Mouse (Mus musculus): ENCODE measurements around the gene Teddm1b. TPM values are rescaled to one million over a fixed set of nuclear protein-coding genes. Genes with fewer than 3 reads are reported as not detected.
"Not testable (repeated sequence)": the region's sequence is repeated elsewhere in the genome, so short reads cannot be mapped to it uniquely, and the experiment has no call there.

The Teddm1b gene
- total RNA-seq (2022), result not detected

DNA sequence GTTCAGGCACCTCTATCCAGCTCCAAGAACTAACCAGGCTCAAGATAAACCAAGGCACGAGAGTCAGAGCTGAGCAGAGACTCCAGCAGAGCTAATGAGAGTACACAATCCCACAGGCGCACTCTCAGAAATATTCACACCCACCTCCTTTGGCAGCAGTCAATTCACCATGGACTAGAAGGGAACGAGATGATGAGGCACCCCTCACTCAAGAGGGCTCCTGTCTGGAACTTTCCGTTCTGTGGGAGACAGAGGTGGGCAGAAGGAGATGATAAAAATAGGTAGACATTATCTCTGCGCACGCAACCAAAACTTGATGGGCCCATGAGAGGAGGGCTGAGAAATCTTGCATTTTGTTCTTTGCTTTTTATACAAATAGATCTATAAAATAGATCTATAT, at the start of gene Teddm1b:
Teddm1b (plus strand) TSS at position 301 of the 400 bp plus-strand sequence.
- DNase-seq (ENCODE audit: low spot score in 2 of 2), result no peak

DNA sequence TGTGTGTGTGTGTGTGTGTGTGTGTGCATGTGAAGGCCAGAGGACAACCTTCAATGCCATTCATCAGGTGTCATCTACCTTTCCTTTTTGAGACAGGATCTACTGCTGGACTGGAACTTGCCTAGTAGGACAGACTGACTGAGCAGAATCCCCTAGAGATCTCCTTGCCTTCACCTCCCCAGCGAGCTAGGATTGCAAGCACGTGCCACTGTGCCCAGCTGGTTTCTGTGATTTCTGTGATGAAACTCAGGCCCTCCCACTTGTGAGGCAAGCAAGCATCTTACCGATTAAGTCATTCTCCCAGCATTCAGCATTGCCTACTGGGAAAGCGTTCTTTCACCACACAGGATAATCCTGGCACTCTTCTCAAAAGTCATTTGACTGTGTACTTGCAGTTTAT, 43.4 kb upstream of the Teddm1b start:
- DNase-seq (ENCODE audit: low spot score in 2 of 2), result no peak

DNA sequence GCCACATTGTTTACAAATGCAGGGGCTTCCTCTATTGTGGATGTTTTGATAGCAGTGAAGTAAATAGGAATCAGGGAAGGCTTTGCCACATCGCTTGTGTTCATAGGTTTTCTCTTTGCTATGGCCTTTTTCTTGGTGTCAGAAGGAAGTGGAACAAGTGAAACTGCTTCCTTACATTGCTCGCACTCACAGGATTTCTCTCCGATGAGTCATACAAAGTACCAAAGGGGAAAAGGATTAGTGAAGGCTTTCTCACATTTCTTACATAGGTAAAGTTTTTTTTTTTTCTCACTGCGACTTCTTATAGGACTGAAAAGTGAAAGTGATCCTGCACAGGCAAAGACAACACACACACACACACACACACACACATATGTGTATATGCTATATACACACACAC, 38.1 kb upstream of the Teddm1b start:
- DNase-seq (ENCODE audit: low spot score in 2 of 2), result no peak

DNA sequence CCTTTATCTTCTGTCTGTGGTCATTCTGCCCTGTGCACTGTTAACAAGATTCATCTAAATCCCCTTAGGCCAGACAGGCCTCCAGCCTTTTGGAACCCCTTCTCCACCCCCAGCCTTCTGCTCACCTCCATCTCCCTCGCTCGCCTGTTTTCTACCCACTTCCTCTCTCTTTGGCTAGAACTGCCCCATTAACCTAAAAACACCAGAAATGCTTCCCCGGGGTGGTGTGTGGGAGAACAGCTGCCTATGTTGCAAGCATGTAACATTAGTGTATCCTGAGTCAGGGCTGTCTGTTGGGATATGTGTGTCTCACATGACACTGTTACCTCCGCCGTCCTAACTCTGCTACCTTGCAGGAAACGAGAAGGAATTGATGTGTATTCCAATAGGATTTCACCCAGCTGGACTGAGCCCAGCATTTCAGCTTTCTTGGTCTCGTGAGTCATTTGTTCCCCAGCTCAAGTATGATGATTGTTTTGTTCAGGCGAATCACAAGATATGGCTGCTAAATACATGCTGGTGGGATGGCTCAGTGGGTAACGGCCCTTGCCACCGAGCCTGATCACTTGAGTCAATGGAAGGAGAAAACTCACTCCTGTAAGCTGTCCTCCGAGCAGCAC, 31.9 kb upstream of the Teddm1b start:
- no peak for DNase-seq (ENCODE audit: low spot score in 2 of 2)

DNA sequence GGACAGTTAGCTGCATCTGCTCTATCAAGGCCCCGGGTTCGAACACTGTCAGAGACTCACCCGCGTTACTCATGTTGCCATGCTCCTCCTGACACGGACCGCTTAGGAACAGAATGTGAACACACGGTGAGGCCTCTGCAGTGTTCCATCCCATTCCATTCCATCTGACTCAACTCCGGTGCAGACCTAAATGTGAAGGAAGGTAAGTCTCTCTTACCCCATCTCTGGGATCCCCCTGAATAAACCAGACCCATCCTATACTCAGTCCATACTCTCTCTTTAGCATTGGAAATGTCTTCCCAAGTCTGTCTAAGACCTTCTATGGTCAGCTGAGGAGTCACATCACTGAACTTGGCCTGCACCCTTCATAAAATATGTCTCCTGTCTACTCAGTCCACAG, 30.1 kb upstream of the Teddm1b start, which contains the start of gene Rgsl1:
Rgsl1 (minus strand) TSS at position 101 of the 400 bp plus-strand sequence.
- no peak for DNase-seq (ENCODE audit: low spot score in 2 of 2)

DNA sequence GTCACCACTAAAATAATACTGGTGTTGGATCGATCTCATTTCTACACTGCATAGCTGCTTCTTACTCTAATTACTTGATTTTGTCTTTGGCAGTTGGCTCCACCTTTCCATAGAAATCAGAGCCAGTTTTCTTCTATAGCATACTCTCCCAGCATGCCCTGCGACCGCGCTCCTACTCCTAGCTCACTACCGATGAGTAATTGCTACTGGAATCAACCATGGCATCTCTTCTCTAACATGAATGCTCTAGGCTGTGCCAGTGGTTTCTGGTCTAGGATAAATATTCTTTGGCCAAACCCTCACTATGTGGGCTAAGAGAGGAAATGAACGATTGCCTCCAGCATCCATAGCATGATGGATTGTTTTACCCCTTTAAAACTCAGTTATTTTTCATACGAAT, 27.7 kb upstream of the Teddm1b start:
- DNase-seq (ENCODE audit: low spot score in 2 of 2), result no peak

DNA sequence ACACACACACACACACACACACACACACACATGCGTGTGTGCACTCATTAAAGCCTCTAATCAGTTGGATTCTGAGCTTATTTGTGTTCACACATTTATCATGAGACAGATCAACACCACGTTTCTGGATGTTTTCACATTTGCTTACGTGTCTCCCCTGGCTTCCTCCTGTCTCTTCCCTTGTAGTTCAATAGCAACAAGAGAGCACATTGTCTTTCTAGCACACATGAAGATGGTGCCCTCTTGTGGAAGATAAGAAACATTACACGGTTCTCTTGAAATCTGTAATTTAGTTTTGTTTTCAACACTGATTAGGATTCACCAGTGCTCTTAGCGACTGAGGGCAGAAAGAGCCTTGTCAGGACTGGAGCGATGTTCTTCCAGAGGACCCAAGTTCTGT, 27.3 kb upstream of the Teddm1b start:
- DNase-seq (ENCODE audit: low spot score in 2 of 2), result no peak

DNA sequence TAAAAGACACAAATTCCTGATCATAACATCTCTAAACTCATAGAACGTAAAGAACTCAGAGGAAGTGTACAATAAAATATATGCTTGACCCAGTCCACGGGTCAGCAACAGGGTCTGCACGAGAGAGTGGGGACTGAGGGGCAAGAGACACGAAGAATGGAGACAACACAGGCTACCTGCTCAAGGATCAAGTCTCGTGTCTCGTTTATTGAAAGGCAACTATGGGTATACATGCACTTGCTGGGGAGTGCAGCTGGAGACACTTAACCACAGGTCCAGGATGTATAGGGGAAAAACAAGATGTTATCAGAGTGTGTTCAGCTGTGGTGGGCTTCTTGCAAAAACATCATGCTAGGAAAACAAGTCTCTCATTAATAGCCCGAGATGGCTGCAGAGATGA, 21.4 kb upstream of the Teddm1b start:
- not testable (repeated sequence) for DNase-seq (ENCODE audit: low spot score in 2 of 2)

DNA sequence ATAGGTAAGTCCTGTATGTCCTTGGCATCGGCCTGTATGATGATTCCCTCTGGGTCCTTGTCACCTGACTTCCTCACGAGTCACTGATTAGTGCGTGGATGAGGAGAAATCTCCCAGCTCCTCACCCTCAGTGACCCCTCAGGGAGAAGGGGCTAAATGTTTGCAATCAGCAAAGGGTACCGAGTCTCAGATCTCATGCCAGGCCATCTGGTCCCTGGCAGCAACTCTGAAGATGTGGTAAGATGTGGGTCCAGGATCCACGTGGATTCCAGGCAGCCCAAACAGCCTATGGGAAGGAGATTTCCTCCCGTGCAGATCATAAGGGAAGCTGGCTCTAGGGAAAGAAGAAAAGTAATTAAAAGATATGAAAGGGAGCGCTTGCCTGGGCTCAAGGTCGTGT, 18.2 kb upstream of the Teddm1b start:
- no peak for DNase-seq (ENCODE audit: low spot score in 2 of 2)

DNA sequence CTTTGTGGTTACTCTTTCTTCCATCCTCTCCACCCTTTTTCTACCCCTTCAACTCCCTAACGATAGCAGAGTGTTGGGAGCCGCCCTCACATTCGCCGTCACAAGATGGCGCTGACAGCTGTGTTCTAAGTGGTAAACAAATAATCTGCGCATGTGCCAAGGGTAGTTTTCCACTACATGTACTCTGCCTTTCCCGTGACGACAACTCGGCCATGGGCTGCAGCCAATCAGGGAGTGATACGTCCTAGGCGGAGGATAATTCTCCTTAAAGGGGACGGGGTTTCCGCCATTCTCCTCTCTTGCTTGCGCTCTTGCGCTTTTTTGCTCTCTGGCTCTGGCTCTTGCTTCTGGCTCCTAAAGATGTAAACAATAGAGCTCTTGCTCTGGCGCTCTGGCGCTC, 6.2 kb downstream of the Teddm1b start:
- not testable (repeated sequence) for DNase-seq (ENCODE audit: low spot score in 2 of 2)

DNA sequence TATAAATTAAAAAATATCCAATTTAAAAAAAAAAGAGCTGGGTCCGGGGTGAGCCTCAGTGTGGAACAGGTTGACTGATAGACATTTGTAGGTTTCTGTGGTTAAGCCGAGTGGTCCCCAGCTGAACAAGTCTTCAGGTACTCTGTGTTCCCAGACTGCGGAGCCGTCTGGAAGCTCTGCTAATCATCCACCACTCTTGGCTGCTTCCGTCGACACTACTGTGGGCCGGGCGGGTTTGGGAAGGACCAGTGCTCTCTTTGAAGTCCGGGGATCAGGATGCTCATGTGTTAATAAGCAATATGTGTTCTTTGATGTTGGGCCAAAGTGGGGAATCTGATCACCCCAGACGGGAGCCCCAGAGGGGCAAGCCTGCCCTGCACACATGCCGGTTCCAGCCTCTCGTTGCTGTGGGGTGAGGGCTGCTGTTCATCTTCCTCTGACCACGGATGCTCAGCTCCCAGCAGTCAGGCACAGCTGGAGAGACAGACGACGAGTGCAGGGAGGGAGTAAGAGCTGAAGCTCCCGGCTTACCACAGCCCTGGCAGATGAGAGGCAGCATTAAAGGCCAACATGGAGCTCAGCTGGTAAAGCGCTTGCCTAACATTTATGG, 12.0 kb downstream of the Teddm1b start:
- no peak for DNase-seq (ENCODE audit: low spot score in 2 of 2)

DNA sequence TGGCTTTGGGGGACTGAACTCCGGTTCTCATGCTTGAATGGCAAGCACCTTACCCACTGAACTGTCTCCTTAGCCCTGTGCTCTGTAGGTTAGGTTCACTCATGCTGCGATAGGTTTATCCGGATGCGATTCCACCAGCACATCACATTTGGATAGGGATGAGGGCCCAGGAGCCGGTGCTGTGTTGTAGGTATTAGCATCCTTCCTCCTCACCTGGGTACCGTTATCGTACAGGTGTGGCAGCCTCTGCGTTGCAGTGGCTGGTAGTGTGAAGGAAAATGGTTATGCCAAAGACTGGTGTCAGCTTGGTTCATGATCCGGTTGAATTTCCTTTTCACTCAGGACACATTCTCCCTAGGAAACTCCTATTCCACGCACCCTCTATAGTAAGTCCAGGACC, 16.0 kb downstream of the Teddm1b start:
- DNase-seq (ENCODE audit: low spot score in 2 of 2), result no peak

DNA sequence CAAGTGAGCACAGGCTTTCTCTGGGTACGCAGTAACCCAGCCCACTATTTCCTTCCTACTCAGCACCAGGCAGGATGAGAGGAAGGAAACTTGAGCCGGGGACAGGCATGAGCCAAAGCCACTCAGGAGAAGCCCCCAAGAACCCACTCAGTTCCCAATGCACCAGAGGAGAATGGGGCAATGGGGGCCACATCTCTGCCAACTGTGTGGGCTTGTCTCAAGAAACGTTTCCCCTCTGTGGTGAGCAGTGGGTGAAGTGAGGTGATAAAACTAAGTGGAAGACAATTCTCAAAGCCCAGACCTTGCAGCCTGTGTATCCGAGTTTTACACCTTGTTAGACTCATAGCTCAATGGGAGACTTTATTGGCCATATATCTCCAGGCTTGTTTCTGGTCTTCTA, 17.3 kb downstream of the Teddm1b start, which contains the start of gene Teddm1a:
Teddm1a (plus strand) TSS at position 301 of the 400 bp plus-strand sequence.
- DNase-seq (ENCODE audit: low spot score in 2 of 2), result no peak

DNA sequence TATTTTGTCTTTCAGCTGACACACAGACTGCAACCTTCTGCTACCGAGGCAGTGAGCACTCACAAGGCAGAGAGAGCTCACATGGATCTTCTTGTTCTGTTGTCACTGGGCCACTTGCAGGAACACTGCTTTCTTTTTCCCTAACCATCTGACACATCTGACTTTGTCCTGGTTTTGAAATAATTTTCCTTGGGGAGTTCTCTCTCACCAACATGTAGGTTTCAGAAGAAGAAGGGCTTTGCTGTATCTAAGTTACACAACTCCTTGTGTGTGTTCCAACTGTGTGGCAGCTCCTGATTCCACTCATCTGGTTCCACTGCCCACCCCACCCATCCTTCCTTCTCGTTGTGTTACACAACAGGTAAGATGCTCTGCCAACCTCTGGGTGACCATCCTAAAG, 19.6 kb downstream of the Teddm1b start:
- no peak for DNase-seq (ENCODE audit: low spot score in 2 of 2)

DNA sequence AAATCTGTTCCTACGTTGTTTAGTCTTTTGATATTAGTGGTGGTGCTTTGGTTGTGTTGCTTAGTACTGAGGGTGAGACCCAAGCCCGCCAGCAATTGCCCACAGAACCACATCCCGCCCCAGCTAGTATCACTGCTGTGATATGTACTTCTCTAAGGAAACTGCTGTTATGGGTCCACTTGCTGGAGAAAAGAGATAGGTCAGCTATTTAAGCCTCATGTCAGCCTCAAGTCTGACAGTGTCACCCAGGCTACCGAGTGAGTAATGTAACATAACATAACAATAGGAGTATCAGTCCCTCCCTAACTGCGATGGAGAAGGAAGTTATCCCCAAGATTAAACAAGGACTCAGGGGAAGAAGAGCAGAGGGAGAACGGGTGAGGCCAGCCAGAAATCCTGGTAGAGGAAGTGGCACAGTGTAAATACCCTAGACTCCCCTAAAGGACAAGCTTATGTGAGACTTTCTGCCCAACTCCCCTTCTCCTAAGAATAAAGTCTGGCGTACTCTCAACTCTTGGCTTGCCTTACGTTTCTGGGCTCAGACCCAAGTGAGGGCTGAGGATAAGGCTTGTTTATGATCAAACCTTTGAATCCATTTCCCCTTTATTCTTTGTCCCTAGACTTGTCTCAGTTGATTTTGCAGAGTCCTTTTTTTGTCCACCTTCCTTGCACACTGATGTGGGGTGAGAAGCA, 20.2 kb downstream of the Teddm1b start:
- no peak for DNase-seq (ENCODE audit: low spot score in 2 of 2)

DNA sequence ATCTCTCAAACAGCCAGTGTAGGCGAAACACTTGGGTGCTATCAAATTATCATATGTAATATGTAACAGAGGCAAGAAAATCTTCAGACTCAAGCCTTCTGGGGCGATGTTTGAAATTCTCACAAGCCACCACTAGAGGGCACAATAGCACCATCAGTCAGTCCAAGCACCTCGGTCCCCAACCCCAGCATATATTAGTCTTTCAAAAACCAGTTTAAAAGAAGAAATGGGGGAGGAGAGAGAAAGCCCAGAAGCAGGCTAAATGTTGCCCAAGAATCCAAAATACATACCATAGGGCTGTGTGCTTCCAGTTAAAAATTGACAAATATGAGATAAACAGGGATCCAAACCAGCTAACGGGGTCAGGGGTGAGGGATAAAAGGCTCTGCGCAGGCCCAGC, 20.8 kb downstream of the Teddm1b start:
- peak; percentile 47 to 49 for DNase-seq (ENCODE audit: low spot score in 2 of 2)

DNA sequence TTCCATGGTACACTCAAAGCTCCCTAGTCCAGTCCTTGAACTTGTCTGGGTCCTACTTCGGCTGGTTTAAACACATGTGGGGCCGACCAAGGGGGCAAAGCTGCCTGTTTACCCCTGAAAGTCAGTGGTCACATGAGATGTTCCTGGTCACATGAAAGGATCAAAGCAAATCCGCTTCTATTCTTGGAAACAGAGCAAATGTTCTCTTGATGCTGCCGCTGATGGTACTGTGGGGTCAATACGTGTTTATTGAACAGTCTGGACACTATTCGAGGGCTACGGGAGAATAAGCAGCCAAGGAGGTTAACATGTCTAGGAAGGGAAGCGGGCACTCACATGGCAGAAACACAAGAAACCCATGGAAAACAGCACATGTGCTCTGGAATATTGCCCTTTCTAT, 23.1 kb downstream of the Teddm1b start:
- DNase-seq (ENCODE audit: low spot score in 2 of 2), result no peak

DNA sequence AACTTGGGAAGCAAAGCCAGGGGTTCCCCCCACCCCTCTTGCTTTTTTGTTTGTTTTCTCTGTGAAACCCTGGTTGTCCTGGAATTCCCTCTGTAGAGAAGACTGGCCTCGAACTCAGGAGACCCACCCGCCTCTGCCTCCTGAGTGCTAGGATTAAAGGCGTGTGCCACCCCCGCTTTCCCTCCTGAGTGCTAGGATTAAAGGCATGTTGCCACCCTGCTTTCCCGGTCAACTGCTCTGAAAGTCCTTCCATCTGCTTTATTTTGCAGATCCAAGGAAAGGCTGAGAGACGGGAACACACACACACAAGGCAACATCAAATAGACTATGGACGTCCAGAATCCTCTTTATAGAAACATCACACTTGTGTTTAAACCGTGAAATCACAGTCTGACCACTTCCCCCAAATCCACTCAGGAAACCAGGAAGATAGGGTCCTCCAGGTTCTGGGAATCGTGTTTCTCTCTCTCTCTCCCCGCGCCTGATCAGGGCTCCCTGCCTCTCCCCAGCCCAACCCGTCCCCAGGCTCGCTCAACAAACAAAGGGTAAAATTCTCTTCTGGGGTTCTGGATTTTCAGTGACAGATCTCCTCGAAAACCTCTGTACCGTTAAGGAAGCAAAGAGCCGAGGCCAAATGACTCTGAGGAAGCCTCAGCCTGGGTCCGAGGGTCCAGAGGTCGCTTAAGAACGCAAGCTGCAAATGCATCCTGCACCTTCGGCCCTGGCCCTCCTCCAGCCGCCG, 25.0 kb downstream of the Teddm1b start:
- DNase-seq (ENCODE audit: low spot score in 2 of 2), result no peak

DNA sequence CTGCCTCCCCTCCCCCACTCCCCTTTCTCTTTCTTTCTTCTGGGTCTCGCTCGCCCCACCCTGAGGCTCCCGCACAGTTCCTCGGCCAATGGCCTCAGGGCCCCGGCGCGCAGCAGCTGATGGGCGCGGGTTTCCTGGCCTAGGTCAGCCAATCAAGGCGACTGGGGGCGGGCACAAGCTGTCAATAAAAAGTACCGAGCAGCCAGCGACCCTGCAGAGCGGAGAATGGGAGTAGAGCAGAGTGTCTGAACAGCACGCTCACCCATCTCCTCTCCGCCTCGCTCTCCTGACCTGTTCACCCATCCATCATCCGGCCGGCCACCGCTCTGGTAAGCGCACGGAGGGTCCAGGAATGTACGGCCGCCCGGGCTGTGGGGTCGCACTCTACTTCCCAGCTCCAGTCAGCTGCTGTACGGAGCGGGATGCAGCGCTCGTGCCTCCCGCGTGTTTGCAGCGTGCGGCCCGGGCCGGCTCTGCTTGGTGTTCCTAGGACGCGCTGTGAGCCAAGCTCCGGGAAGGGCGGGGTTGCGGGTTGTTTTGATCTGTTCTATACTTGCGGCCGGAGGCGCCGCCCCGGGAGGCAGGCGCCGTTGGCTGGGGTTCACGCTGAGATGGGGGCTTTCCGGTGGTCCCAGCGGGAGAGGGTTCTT, 25.7 kb downstream of the Teddm1b start, which contains the start of the genes Glul and Teddm2:
Glul (plus strand) TSS at position 214 of the 650 bp plus-strand sequence.
Teddm2 (minus strand) TSS at position 498 of the 650 bp plus-strand sequence.
- peak; percentile 94 to 95 for DNase-seq (ENCODE audit: low spot score in 2 of 2)

DNA sequence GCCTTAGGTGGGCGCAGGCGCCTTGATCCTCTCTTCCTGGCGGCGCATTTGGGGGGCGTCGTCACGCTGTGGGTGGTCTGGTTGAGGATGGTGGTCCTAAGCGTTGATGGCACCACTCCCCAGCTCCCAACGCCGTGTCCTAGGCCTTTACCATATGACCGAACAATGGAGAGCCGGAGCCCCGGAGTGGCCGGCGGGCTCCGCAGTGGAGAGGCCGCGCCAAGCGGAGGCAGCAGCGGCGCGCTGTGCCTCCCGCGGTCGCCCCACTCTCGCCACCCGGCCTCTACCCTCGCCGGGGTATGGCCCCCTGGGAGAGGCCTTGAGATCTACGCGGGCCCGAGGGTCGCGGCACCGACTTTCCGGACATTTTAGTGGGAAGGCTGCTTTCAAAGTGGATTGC, 26.2 kb downstream of the Teddm1b start:
- no peak for DNase-seq (ENCODE audit: low spot score in 2 of 2)
